Mouse (Mus musculus) MN1 (cell line): ENCODE measurements around the gene Tubb5.
"Not testable (repeated sequence)": the region's sequence is repeated elsewhere in the genome, so short reads cannot be mapped to it uniquely, and the experiment has no call there.

Experiments
- DNase-seq: peaks from one replicate; pipeline ENCODE4 v3.0.0-alpha.2; 2016; ENCODE audit warnings: low spot score

Tubb5 gene

DNA sequence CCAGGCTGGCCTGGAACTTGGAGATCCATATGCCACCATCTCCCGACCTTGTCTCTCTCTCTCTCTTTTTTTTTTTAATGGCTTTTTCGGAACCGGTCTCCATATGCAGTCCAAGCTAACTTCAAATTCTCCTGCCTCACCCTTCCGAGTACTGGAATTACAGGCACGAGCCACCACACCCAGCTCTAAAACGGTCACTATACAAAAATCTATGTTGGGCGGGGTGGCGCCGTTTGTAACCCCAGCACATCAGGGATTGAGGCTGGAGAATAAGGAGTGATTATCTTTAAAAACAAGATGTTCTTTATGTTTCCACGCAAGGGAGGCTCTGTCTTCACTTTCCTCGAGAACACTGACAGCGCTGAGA, 22.7 kb upstream of the Tubb5 start:
- DNase-seq, result no peak

DNA sequence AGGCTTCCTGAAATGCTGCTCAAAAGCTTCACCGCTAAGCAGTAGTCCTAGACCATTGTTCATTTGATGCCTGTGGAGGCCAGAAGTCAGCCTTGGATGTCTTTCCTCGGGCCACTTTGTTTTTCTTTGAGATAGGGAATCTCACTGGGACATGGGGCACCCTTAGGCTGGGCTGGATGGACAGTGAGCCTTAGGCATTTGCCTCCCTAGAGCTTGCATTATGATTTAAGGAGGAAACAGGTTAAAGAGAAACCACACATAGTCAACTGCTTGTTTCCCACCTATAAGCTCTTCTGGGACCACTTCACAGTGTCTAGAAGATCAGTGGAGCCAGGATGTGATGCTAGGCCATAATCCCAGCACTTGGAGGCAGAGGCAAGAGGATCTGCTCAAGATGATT, 21.7 kb upstream of the Tubb5 start:
- no peak for DNase-seq

GRCm38 (mm10) chr17:35859371-35859770, 21.3 kb upstream of the Tubb5 start:
- DNase-seq, result no peak

- DNase-seq, result no peak
These were observed 12.9 kb upstream of the Tubb5 start for GRCm38 (mm10) chr17:35850974-35851373.

- DNase-seq, result peak; percentile 92
These were observed 10.0 kb upstream of the Tubb5 start for GRCm38 (mm10) chr17:35848112-35848511.

GRCm38 (mm10) chr17:35843514-35843913, 5.4 kb upstream of the Tubb5 start:
- no peak for DNase-seq

DNA sequence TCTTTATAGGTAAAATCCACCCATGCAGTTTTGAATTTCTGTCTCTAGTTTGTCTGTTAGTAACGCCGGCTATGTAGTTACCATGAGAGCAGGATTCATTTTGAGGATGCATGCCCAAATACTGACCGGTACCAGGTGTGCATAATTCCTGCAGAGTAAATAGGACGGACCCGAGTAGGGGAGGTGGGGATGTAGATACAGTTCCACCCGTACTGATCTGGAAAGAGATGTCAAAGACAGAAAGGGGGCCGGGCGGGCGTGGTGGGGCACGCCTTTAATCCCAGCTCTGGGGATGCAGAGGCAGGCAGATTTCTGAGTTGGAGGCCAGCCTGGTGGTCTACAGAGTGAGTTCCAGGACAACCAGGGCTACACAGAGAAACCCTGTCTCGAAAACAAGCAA, 3.9 kb upstream of the Tubb5 start:
- no peak for DNase-seq

GRCm38 (mm10) chr17:35841076-35841950, 3.2 kb upstream of the Tubb5 start, which contains the start of gene Mdc1:
TSS of gene Mdc1 (plus strand) at chr17:35841515.
- DNase-seq, result peak; percentile 100

- no peak for DNase-seq
These were observed 2.5 kb upstream of the Tubb5 start for GRCm38 (mm10) chr17:35840561-35840960.

- DNase-seq, result not testable (repeated sequence)
These were observed 896 bp upstream of the Tubb5 start for GRCm38 (mm10) chr17:35839002-35839401.

DNA sequence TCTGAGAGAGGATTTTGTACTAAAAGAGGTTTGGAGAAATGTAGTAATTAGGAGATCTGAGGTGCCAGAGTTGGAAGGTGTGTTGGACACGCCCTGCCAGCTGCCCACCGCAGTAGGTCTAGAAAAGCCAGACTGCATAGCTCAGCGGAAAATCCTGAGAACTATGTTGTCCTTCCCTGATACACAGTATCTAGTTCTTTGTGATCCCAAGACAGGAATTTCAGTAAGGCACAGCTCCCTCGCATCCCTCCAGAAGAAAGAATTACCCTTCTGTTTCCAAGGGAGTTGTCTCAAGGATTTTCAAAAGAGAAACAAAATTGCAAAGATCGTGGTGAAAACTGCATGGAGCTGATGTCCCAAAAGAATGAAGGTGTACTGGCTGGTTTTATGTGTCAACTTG, 464 bp upstream of the Tubb5 start:
- peak; percentile 37 for DNase-seq

DNA sequence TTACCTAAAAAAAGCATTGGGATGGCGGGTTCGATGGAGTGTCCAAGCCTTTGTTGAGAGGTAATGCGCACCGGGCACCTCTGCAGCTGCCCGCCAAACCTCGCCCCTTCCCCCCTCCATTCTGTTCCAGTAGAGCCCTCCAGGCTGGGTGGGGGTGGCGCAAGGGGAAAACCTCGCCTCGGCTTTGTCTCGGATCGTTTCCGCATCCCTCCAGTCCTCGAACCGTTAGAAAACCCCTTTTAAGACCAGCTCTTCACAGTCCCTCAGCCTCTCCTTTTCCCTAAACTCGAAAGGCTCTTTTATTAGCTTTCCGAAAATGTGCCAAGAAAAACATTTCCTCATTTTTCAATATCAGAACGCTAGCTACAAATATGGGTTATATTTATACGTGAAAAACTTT, 619 bp downstream of the Tubb5 start:
- peak; percentile 63 for DNase-seq

DNA sequence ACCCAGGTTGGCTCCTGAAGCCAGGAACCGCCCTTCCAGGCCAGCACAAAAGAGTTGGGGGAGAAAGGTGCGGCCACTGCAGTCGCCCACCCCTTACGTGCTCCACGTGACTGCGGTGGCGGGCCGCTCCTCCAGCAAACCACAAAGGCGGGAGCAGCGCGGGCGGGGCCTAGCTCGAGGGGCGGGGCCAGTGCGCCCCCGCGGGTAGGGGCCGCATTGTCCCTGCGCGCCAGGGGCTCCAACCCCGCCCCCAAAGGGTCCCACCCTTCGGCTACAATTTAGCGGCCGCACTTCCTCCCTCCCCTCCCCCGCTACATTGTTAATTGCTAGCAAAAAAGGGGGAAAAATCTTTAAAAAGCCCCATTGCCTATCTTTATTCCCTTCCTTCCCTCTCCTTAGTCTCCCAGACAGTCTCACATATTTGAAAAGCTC, 1.1 kb downstream of the Tubb5 start:
- DNase-seq, result peak; percentile 82

DNA sequence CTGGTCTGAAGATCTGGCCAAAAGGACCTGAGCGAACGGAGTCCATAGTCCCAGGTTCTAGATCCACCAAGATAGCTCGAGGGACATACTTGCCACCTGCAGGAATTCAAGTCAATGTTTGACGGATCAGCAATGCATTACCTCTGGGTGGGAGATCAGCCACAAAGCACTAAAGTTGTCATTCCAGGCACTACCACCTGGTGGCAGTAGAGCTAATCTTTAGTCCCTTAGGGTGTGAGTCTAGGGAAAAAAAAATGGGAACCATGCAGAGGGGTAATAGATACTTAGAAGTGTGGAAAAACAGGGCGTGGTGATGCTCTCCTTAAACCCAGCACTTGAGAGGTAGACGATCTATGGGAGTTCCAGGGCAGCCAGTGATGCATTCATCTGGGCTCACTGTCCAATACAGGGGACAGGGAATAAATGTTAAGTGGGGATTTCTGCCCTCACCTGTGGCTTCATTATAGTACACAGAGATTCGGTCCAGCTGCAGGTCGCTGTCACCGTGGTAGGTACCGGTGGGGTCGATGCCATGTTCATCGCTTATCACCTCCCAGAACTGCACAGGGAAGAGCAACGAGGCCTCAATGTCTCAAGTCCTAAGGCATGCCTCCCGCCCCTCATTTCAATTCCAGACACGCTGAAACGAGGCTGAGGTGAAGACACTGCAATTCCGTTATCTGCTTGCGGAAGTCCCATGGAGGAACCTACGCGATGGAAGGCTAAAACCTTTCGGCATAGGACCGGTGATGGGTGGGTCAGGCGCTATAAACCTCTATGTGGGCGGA, 1.7 kb downstream of the Tubb5 start:
- DNase-seq, result peak; percentile 98

GRCm38 (mm10) chr17:35835424-35836140, 2.5 kb downstream of the Tubb5 start:
- no peak for DNase-seq

GRCm38 (mm10) chr17:35834696-35835422, 3.2 kb downstream of the Tubb5 start:
- DNase-seq, result peak; percentile 56

GRCm38 (mm10) chr17:35833894-35834293, 4.2 kb downstream of the Tubb5 start:
- DNase-seq, result no peak

GRCm38 (mm10) chr17:35833239-35833751, 4.8 kb downstream of the Tubb5 start:
- DNase-seq, result peak; percentile 50

GRCm38 (mm10) chr17:35832400-35833238, 5.5 kb downstream of the Tubb5 start:
- no peak for DNase-seq

GRCm38 (mm10) chr17:35829737-35830136, 8.4 kb downstream of the Tubb5 start:
- peak; percentile 84 for DNase-seq
